Mouse (Mus musculus): Measurements from ENCODE around the gene Olfm1. TPM values are rescaled to one million over a fixed set of nuclear protein-coding genes. Genes with fewer than 3 reads are reported as not detected.

Olfm1 gene
- polyA plus RNA-seq, 1 experiment, result 9.8 TPM

GRCm38 (mm10) chr2:28201441-28201841 lies 8.6 kb downstream of the Olfm1 start:
- Histone ChIP-seq H3K4me3 (ENCODE audit: control insufficient read depth, insufficient read depth, low read length) (no peak overlapping the region), H3K27ac (ENCODE audit: control insufficient read depth, insufficient read depth, low read length) (no peak overlapping the region), H3K36me3 (ENCODE audit: control insufficient read depth, insufficient read depth, low read length) (no peaks in the 10 kb centered on the region), H3K4me1 (replicated peaks; ENCODE audit: control insufficient read depth, insufficient read depth, low read length) (no peaks in the 10 kb centered on the region), H3K27me3 (ENCODE audit: control insufficient read depth, insufficient read depth, low read length) (peaks cover 5% of the 10 kb centered on the region; the same call in 1 of the 2 replicates)
- no peak for TF ChIP-seq POLR2A (IDR thresholded peaks at IDR 0.05; ENCODE audit: control insufficient read depth, extremely low read depth, insufficient read depth, low read length, poor library complexity)
- TF ChIP-seq CTCF (IDR thresholded peaks at IDR 0.05; ENCODE audit: borderline replicate concordance, control insufficient read depth, extremely low read depth, insufficient read depth, low read length, poor library complexity), result no peak
- DNase-seq, result no peak
- 68% methylated on average over 3 of the region's 3 CpGs for WGBS

GRCm38 (mm10) chr2:28204167-28204566 lies 11.4 kb downstream of the Olfm1 start:
- Histone ChIP-seq H3K27ac (ENCODE audit: control insufficient read depth, insufficient read depth, low read length) (no peak overlapping the region), H3K36me3 (ENCODE audit: control insufficient read depth, insufficient read depth, low read length) (no peaks in the 10 kb centered on the region), H3K27me3 (ENCODE audit: control insufficient read depth, insufficient read depth, low read length) (peaks cover 5% of the 10 kb centered on the region; the same call in 1 of the 2 replicates), H3K4me1 (replicated peaks; ENCODE audit: control insufficient read depth, insufficient read depth, low read length) (no peaks in the 10 kb centered on the region), H3K4me3 (ENCODE audit: control insufficient read depth, insufficient read depth, low read length) (no peak overlapping the region)
- 8% methylated on average over 9 of the region's 9 CpGs for WGBS
- DNase-seq, result peak; percentile 72
- 0 out of 2 replicates have a peak, but pooled peaks have one; percentile 22 for TF ChIP-seq CTCF (IDR thresholded peaks at IDR 0.05; ENCODE audit: borderline replicate concordance, control insufficient read depth, extremely low read depth, insufficient read depth, low read length, poor library complexity)
- no peak for TF ChIP-seq POLR2A (IDR thresholded peaks at IDR 0.05; ENCODE audit: control insufficient read depth, extremely low read depth, insufficient read depth, low read length, poor library complexity)

GRCm38 (mm10) chr2:28204677-28205466 lies 12.1 kb downstream of the Olfm1 start:
- DNase-seq, result no peak

GRCm38 (mm10) chr2:28205467-28205805 lies 12.6 kb downstream of the Olfm1 start:
- WGBS, result 2% methylated on average over 49 of the region's 49 CpGs
- no peak overlapping the region for H3K27ac ChIP-seq (ENCODE audit: control insufficient read depth, insufficient read depth, low read length)
- peak; percentile 55 for DNase-seq

More at GRCm38 (mm10) chr2:28204677-28205466, 12.1 kb downstream of the Olfm1 start:
- TF ChIP-seq POLR2A (IDR thresholded peaks at IDR 0.05; ENCODE audit: control insufficient read depth, extremely low read depth, insufficient read depth, low read length, poor library complexity), result no peak
- no peak overlapping the region for H3K4me3 ChIP-seq (ENCODE audit: control insufficient read depth, insufficient read depth, low read length)
- no peaks in the 10 kb centered on the region for H3K4me1 ChIP-seq (replicated peaks; ENCODE audit: control insufficient read depth, insufficient read depth, low read length)
- no peaks in the 10 kb centered on the region for H3K36me3 ChIP-seq (ENCODE audit: control insufficient read depth, insufficient read depth, low read length)
- H3K27me3 ChIP-seq (ENCODE audit: control insufficient read depth, insufficient read depth, low read length), result peaks cover 5% of the 10 kb centered on the region; the same call in 1 of the 2 replicates
- 17% methylated on average over 19 of the region's 19 CpGs for WGBS
- no peak overlapping the region for H3K27ac ChIP-seq (ENCODE audit: control insufficient read depth, insufficient read depth, low read length)

GRCm38 (mm10) chr2:28205870-28206421 lies 13.2 kb downstream of the Olfm1 start:
- H3K4me1 ChIP-seq (replicated peaks; ENCODE audit: control insufficient read depth, insufficient read depth, low read length), result no peaks in the 10 kb centered on the region
- DNase-seq, result no peak
- no peak overlapping the region for H3K27ac ChIP-seq (ENCODE audit: control insufficient read depth, insufficient read depth, low read length)
- H3K4me3 ChIP-seq (ENCODE audit: control insufficient read depth, insufficient read depth, low read length), result no peak overlapping the region
- H3K27me3 ChIP-seq (ENCODE audit: control insufficient read depth, insufficient read depth, low read length), result peaks cover 5% of the 10 kb centered on the region; the same call in 1 of the 2 replicates
- no peak for TF ChIP-seq CTCF (IDR thresholded peaks at IDR 0.05; ENCODE audit: borderline replicate concordance, control insufficient read depth, extremely low read depth, insufficient read depth, low read length, poor library complexity)
- 7% methylated on average over 51 of the region's 51 CpGs for WGBS
- H3K36me3 ChIP-seq (ENCODE audit: control insufficient read depth, insufficient read depth, low read length), result no peaks in the 10 kb centered on the region

More at GRCm38 (mm10) chr2:28205467-28205805, 12.6 kb downstream of the Olfm1 start:
- Histone ChIP-seq H3K27me3 (ENCODE audit: control insufficient read depth, insufficient read depth, low read length) (peaks cover 5% of the 10 kb centered on the region; the same call in 1 of the 2 replicates), H3K4me3 (ENCODE audit: control insufficient read depth, insufficient read depth, low read length) (no peak overlapping the region), H3K36me3 (ENCODE audit: control insufficient read depth, insufficient read depth, low read length) (no peaks in the 10 kb centered on the region), H3K4me1 (replicated peaks; ENCODE audit: control insufficient read depth, insufficient read depth, low read length) (no peaks in the 10 kb centered on the region)
- 0 out of 2 replicates have a peak, but pooled peaks have one; percentile 44 for TF ChIP-seq CTCF (IDR thresholded peaks at IDR 0.05; ENCODE audit: borderline replicate concordance, control insufficient read depth, extremely low read depth, insufficient read depth, low read length, poor library complexity)
- TF ChIP-seq POLR2A (IDR thresholded peaks at IDR 0.05; ENCODE audit: control insufficient read depth, extremely low read depth, insufficient read depth, low read length, poor library complexity), result no peak

- 33% methylated on average over 11 of the region's 11 CpGs for WGBS
- no peak overlapping the region for H3K4me3 ChIP-seq (ENCODE audit: control insufficient read depth, insufficient read depth, low read length)
These were observed 13.7 kb downstream of the Olfm1 start for GRCm38 (mm10) chr2:28206472-28206871.

More at GRCm38 (mm10) chr2:28206472-28206871, 13.7 kb downstream of the Olfm1 start:
- no peaks in the 10 kb centered on the region for H3K36me3 ChIP-seq (ENCODE audit: control insufficient read depth, insufficient read depth, low read length)
- H3K4me1 ChIP-seq (replicated peaks; ENCODE audit: control insufficient read depth, insufficient read depth, low read length), result no peaks in the 10 kb centered on the region
- H3K27ac ChIP-seq (ENCODE audit: control insufficient read depth, insufficient read depth, low read length), result no peak overlapping the region
- TF ChIP-seq CTCF (IDR thresholded peaks at IDR 0.05; ENCODE audit: borderline replicate concordance, control insufficient read depth, extremely low read depth, insufficient read depth, low read length, poor library complexity), result no peak
- peaks cover 5% of the 10 kb centered on the region; the same call in 1 of the 2 replicates for H3K27me3 ChIP-seq (ENCODE audit: control insufficient read depth, insufficient read depth, low read length)
- DNase-seq, result no peak

Data from thymus, adult 2 months (tissue).